Mouse (Mus musculus) layer of hippocampus, adult 18-20 months (tissue): Measurements from ENCODE around the gene Tceal7. TPM values are rescaled to one million over a fixed set of nuclear protein-coding genes. Genes with fewer than 3 reads are reported as not detected.

Experiments used
- DNase-seq, 2 experiments: peaks; one replicate each; pipeline ENCODE4 v3.0.0; 2022; ENCODE audit warnings: low spot score in 2 of 2
- microRNA-seq, 2 experiments: library from miRNA; unstranded; fragments of <30 nt; microRNA quantifications; one replicate each; pipeline ENCODE4 v1.2.0; 2021
- total RNA-seq, 2 experiments: library from RNA; stranded (reverse); gene quantifications; 2 replicates each; pipeline ENCODE4 v1.2.3; 2021

Gene Tceal7
- total RNA-seq, 2 experiments from 2014 or later, result 1.2 to 2.6 TPM

DNA sequence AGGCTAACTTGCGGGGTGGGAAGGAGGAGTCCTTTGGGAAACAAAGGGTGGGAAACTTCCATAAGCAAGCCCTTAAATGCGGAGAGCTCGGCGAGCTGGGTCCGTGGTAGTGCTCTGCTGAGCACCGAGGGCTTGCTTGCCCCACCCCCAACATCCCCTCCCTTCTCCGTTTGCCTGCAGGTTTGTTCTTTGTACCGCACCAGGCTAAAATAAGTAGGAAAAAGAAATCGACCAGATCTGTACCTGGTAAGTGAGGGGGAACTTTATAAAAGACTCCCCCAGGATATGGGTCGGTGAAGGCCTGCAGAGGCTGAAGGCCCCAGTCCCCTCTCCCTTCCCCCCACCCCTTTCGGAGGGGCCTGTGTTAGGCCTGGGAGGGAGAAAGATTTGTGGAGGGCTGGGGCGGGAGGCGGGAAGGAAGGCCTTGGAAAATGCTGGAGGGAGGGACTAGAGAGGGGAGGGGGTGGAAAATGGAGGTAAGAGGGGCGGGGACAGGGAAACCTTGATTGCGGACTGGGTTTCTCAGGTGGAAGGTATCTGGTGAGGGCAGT is 31.0 kb downstream of the Tceal7 start:
- DNase-seq, result peak in 1 of 2 experiments; percentile 5

DNA sequence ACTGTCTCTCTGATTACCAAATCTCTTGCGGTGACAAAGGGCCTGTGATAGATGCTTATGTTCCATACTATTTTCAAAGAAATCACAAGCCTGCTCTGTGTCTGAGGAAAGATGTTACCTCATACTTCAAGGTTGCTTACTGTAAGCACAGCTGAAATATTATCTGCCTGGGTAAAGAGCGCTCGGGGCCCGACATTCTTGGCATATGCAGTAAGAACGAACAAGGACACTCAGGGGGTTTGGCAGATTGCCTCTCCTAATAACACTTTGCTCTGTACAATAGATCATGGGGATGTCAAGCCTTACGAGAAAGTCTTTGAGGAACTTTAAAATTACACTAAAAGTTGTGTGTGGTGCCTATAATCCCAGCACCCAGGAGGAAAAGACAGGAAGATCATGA is 34.2 kb downstream of the Tceal7 start:
- no peak for DNase-seq

DNA sequence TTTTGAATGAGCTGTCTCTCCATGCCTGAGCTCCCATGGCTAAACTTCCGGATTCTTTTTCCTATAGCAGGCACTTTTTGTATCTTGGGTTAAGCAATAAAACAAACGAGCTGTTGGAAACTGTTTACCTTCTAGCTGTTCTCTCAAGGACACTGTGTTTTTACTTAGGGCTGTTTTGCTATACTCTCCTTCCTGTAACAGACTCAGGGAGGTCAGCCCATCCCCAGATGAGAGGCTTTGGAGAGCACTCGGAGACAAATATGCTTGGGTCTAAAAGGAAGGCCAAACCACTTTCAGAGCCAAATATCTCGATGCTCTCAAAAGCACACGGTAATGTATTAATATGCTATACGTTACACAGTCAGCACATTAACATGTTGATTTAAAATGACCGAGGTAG is 35.1 kb downstream of the Tceal7 start:
- DNase-seq, result no peak

DNA sequence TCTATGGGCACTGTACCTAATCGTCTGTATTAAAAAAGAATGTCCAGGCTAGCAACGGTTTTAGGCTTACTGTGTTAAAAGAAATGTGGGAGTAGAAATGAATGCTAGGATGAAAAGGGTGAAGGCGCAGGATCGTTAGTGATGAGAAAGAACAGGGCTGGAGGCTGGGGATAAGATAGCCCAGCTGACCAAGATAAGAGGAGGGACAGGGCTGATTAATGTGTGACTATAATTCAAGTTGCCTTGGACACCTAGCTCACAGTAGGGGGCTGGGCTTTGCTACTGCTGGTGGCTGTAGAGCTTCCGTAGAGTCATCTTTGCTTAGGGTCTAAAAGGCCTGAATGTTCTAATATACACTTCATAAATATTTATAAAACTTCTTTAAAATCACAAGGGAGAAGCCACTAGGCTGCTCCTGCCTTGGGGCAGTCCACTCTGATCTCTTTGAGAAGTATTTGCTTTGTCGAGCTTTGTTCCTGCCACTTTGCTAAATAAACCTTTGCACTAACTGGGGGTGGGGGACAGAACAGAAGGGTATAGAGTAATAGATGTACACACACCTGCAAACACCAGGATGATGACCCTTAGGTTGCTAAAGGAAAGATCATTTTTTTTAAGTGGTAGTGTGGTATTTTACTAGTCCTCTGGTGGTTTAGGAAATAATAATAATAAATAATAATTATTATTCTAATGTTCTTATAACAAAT is 37.6 kb downstream of the Tceal7 start:
- no peak for DNase-seq

DNA sequence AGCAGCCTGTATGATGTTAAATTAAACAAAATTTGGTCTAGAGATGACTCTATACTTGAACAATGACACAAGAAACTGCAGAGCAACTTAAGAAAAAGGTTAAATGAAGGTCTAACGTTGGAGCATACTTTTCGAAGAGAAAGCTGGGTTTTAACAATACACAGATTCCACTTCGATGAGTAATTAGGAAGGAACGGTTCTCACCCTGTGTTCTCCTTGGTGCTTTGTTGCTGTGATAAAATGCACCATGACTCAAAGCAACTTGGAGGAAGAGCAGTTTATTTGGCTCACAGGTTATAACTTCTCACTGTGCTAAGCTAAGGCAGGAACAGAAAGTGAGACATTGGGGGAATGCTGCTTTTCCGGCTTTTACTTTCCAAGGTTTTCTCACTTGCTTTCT is 53.1 kb downstream of the Tceal7 start:
- no peak for DNase-seq

DNA sequence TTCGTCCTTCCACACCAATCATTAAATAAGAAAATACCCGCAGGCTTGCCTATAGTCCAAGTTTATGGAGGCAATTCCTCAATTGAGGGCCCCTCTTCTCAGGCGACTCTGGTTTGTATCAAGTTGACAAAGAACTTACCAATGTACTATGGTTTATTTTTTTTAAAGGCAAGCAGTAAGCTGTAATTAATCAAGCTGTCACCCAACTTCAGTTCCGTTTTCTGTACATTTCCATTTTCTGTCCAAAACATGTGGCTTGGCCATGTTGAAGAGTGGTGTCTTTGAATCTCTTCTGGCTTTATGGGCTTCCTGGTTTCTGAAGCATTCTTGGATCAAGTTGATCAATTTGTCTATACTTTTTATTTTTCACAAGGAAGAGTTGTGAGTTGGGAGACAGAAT is 53.6 kb downstream of the Tceal7 start:
- DNase-seq, result no peak

DNA sequence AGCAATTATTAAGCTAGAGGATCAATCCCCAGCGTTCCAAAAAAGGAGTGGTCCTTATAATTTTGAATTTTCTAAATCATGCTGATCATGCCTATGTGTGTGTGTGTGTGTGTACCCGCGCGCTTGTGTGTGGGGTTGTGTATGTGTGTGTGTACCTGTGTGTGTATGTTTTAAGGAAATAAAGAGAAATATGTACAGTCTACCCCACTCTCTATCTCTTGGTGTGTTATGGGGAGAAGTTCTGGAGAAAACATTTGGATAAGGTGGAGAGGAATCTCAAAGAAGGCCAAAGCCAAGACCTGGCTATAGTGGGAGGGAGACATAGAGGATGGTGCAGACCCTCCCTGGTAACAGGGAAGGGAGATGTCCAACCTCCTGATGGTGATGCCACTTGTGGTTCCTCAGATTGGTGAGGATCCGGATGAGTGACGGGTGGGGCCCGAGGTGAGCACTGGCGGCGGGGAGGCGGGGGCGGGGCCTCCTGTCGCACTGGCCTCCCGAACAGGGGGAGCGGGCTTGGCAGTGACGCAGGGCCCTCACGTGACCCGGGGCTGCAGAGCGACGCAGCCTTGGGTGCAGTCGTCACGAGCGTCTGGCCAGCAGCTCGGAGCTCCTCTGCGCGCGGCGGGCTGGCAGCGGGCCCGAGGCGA is 55.3 kb downstream of the Tceal7 start, which contains the start of gene Bex3:
Bex3 (plus strand) TSS at position 511 of the 650 bp plus-strand sequence.
- peak; percentile 40 to 51 for DNase-seq

DNA sequence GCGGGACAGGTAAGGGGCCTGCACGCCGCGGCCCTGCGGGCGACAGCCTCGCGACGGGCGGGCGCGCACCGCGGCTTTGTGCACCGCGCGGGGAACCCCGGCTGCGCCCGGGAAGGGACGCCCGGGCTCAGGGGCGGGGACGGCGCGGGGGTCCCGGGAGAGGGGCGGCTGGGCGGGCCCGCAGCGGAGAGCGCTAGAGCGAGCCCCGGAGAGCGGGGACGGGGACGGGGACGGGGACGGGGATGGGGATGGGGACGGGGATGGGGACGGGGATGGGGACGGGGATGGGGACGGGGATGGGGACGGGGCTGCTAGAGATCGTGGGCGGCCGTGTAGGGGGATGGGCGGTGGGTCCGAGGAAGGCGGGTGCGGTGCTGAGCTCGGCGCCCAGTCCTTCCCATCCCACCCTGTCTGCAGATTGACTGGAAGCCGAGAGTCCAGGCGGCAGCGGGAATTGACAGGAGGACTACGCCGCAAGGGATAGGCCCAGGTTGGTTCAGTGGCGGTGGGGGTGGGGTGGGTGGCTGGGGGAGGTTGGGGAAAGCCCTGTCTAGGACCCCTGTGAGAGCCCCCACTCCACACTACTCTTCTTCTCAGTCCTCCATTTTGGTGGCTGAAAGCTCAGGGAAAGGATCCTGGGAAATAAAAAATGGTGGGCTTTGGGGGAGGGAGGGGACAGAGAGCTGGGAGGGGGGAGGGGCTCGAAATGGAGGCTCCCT is 56.0 kb downstream of the Tceal7 start:
- peak in 1 of 2 experiments; percentile 2 for DNase-seq

DNA sequence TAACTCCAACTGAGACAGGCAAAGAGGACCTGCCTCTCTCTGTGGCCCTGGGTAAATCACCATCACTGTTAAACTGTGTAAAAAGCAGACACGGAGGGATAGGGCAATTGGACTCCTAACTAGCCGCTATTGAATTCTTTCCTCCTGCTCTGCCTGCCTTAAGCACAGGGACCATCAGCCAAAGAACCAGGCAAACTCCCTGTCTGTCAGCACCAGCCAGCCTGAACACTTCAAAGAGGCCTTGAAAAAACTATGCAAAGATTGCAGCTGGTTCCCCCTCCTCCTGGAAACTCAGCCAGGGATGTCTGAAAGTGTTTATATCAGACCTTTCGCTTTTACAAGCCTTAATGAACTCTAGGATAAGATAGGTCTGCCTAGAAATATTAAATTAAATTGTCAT is 60.0 kb downstream of the Tceal7 start:
- DNase-seq, result no peak

DNA sequence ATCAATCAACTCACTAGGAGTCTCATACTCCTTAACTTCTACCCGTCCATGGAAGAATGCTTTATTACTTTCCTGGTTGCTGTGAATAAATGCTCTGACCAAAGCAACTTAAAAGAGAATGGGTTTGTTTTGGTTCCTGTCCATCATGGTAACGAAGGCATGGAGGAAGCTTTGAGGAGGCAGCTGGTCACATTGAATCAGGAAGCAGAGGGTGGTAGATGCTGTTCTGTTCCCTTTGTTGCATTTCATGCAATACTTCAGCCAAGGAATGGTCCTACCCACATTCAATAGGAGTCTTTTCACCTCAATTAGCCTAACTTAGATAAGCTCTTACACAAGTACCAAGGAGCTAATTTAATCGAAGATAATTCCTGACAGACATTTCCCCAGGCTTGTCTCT is 60.8 kb downstream of the Tceal7 start:
- DNase-seq, result no peak

Small RNA genes within 50 kb of the gene (microRNA-seq; reads per million reads assigned to microRNA genes)
- 0 reads per million in 2 experiments for gene Mir6383

Other genes with a start within 250 kb of the Tceal7 start
- 10 to 100 TPM; 53.9 to 72.7 TPM for gene Arxes2, start 221.0 kb upstream of the Tceal7 start, total RNA-seq
- 10 to 100 TPM; 32.9 to 39.6 TPM for gene Arxes1, start 181.4 kb upstream of the Tceal7 start, total RNA-seq
- 100 to 1,000 TPM; 336 to 373 TPM for gene Bex2, start 146.5 kb upstream of the Tceal7 start, total RNA-seq
- under 1 TPM in 1 of 2 experiments, not detected in 1; 0.23 TPM for gene Nxf3, start 129.5 kb upstream of the Tceal7 start, total RNA-seq
- gene Bex4, start 75.8 kb upstream of the Tceal7 start, total RNA-seq, result 10 to 100 TPM; 18.9 to 21.4 TPM
- gene Tceal8, start 42.4 kb upstream of the Tceal7 start, total RNA-seq, result 10 to 100 TPM; 34.1 to 38.4 TPM
- 100 to 1,000 TPM; 110 to 153 TPM for gene Tceal5, start 10.9 kb upstream of the Tceal7 start, total RNA-seq
- 10 to 100 TPM; 75.1 to 79.1 TPM for gene Bex1, start 734 bp downstream of the Tceal7 start, total RNA-seq
- gene Tceal9, start 30.3 kb downstream of the Tceal7 start, total RNA-seq, result 100 to 1,000 TPM in 1 of 2 experiments, 10 to 100 TPM in 1; 92.0 to 106 TPM
- gene Bex3, start 55.5 kb downstream of the Tceal7 start, total RNA-seq, result 100 to 1,000 TPM; 299 to 305 TPM